Mouse (Mus musculus): ENCODE results near the gene Mpdu1. TPM values are rescaled to one million over a fixed set of nuclear protein-coding genes. Genes with fewer than 3 reads are reported as not detected.
"Not testable (repeated sequence)": the region's sequence is repeated elsewhere in the genome, so short reads cannot be mapped to it uniquely, and the experiment has no call there.

Gene Mpdu1
- 10 to 100 TPM; 55.0 to 58.8 TPM for total RNA-seq (2021)

- DNase-seq: peak; percentile 94 to 95
These were observed at the start of gene Mpdu1 for GRCm38 (mm10) chr11:69662213-69662966. Gene Mpdu1 (minus strand): TSS chr11:69662642.

- DNase-seq: no peak
These were observed 48.6 kb upstream of the Mpdu1 start for GRCm38 (mm10) chr11:69711082-69711481.

- DNase-seq: no peak
These were observed 48.0 kb upstream of the Mpdu1 start for GRCm38 (mm10) chr11:69710470-69710869.

- DNase-seq: peak; percentile 27 to 30
These were observed 47.4 kb upstream of the Mpdu1 start for GRCm38 (mm10) chr11:69709554-69710446.

GRCm38 (mm10) chr11:69708614-69709265 is 46.3 kb upstream of the Mpdu1 start:
- no peak for DNase-seq

GRCm38 (mm10) chr11:69707873-69708381 is 45.5 kb upstream of the Mpdu1 start:
- DNase-seq: no peak

- DNase-seq: no peak
These were observed 45.0 kb upstream of the Mpdu1 start for GRCm38 (mm10) chr11:69707480-69707847.

GRCm38 (mm10) chr11:69706775-69707479 is 44.5 kb upstream of the Mpdu1 start:
- DNase-seq: no peak

GRCm38 (mm10) chr11:69704613-69705010 is 42.2 kb upstream of the Mpdu1 start:
- no peak for DNase-seq

DNA sequence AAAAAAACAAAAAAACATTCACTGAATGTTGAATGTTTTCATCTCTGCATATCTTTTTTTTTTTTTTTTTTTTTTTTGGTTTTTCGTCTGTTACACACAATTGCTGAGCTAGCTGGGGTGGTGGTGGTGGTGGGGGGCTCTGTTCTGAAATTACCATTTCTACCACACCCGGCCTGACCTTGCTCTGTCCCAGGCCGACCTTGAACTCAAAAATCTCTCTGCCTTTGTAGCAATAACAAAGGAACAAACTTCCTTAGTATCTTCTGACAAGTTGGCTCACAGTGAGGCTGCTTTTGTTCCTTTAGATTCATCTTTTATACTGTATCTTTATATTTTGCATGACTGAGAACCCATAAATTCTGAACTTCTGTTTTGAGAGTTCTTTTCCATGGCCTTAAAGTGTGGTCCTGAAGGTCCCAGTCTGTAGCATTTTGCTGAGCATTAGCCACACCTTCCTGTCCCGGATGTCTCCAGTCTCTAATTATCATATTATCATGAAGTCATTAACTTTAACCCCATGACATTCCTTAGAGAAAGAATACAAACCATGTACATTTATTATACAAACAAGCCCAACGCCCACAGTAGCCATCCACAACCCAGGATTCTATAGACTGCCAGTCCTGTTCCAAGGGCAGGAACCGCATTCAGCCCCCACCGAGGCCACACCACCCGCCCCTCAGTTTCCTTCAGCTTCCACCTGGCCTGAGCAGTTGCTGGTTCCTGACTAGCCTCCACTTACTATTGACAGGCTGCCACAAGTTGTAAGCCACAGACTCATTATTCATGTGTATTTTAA is 41.6 kb upstream of the Mpdu1 start:
- DNase-seq: no peak

GRCm38 (mm10) chr11:69703381-69703780 is 40.9 kb upstream of the Mpdu1 start:
- not testable (repeated sequence) for DNase-seq

- DNase-seq: not testable (repeated sequence)
These were observed 40.4 kb upstream of the Mpdu1 start for GRCm38 (mm10) chr11:69702886-69703285.

- DNase-seq: no peak
These were observed 37.2 kb upstream of the Mpdu1 start for GRCm38 (mm10) chr11:69699595-69699994.

DNA sequence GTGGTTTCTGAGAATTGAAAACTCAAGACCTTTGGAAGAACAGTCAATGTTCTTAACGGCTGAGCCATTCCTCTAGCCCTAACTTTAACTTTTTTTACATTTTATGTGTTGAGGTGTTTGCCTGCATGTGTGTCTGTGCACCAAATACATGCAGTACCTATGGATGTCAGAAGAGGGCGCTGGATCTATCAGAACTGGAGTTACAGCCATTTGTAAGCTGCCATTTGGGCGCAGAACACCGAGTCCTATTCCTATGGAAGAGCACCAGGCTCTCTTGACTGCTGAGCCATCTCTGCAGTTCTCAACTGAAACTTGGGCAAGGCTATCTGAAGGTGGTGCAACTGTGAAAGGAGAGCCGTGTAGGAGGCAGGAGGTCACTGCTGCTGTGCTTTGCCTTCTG is 36.1 kb upstream of the Mpdu1 start:
- DNase-seq: no peak

- no peak for DNase-seq
These were observed 35.0 kb upstream of the Mpdu1 start for GRCm38 (mm10) chr11:69697396-69697795.

GRCm38 (mm10) chr11:69695361-69696181 is 33.1 kb upstream of the Mpdu1 start, which contains the start of the genes Tnfsf12 and Tnfsfm13:
Gene Tnfsf12 (minus strand): TSS chr11:69695849.
Gene Tnfsfm13 (minus strand): TSS chr11:69696098.
- DNase-seq: no peak

- DNase-seq: no peak
These were observed 32.6 kb upstream of the Mpdu1 start for GRCm38 (mm10) chr11:69695046-69695360.

DNA sequence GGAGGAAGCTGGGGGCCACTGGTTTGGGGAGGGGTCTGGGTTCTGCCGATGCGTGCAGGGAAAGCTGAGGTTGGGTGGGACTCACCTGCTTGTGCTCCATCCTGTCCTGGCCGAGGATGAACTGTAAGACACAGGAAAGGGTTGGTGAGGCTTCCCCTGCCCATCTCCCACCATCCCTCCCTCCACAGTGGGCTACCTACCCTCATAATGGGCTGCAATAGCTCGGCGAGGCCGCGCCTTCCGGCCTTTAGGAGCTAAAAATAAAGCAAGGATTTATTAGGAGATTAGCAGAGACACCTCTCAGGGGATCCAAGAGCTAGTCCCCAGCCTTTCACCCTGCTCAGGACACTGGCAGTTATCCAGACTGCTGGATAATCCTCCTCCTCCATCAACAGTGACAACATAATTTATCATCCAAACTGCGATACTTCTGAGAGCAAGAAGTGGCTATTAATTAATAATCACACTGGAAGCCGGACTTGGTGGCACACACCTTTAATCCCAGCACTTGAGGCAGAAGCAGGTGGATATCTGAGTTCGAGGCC is 31.1 kb upstream of the Mpdu1 start:
- DNase-seq: no peak

GRCm38 (mm10) chr11:69692863-69693262 is 30.4 kb upstream of the Mpdu1 start:
- DNase-seq: no peak

GRCm38 (mm10) chr11:69692196-69692811 is 29.9 kb upstream of the Mpdu1 start:
- no peak for DNase-seq

Measured in layer of hippocampus, postnatal 36 days (tissue).